Mouse (Mus musculus) heart, embryonic 11.5 days (tissue): Measurements from ENCODE around the gene Pla2g4a. TPM values are rescaled to one million over a fixed set of nuclear protein-coding genes. Genes with fewer than 3 reads are reported as not detected.
A peak's percentile ranks its signal among the peaks of the same experiment; 100 is the strongest.

ENCODE experiments used
- ATAC-seq: fragments of 200-750 bp; cut with Nextera tagmentation; replicated peaks from 2 replicates; pipeline ENCODE4 v1.8.0; 2017; ENCODE audit warnings: moderate library complexity; ENCODE audit not compliant: insufficient number of reproducible peaks, low FRiP score, low TSS enrichment
- H3K27ac ChIP-seq: fragments of 300-500 bp; sonication (generic); 2 replicates; pipeline ENCODE4 v1.5.1; 2014; ENCODE audit warnings: mild to moderate bottlenecking, low read depth, low read length
- H3K27me3 ChIP-seq: fragments of 300-500 bp; sonication (generic); 2 replicates; pipeline ENCODE4 v1.6.1; 2014; ENCODE audit warnings: mild to moderate bottlenecking, low read length, mixed read lengths; ENCODE audit not compliant: control insufficient read depth, insufficient read depth
- H3K36me3 ChIP-seq: fragments of 300-500 bp; sonication (generic); 2 replicates; pipeline ENCODE4 v1.6.1; 2014; ENCODE audit warnings: mild to moderate bottlenecking, low read length, moderate library complexity, mixed read lengths; ENCODE audit not compliant: control insufficient read depth, insufficient read depth
- H3K4me1 ChIP-seq: fragments of 300-500 bp; sonication (generic); 2 replicates; pipeline ENCODE4 v1.6.1; 2014; ENCODE audit warnings: low read length; ENCODE audit not compliant: control insufficient read depth, insufficient read depth
- H3K4me2 ChIP-seq: fragments of 300-500 bp; sonication (generic); 2 replicates; pipeline ENCODE4 v1.6.1; 2014; ENCODE audit warnings: mild to moderate bottlenecking, moderate library complexity
- H3K4me3 ChIP-seq: fragments of 300-500 bp; sonication (generic); 2 replicates; pipeline ENCODE4 v1.5.1; 2014; ENCODE audit warnings: low read depth, low read length
- H3K9ac ChIP-seq: fragments of 300-500 bp; sonication (generic); 2 replicates; pipeline ENCODE4 v1.6.1; 2014; ENCODE audit warnings: mild to moderate bottlenecking, low read depth, low read length, moderate library complexity
- H3K9me3 ChIP-seq: fragments of 300-500 bp; sonication (generic); replicated peaks from 2 replicates; pipeline ENCODE4 v1.6.1; 2016; ENCODE audit warnings: low read length; ENCODE audit not compliant: control insufficient read depth
- WGBS: fragments of 180-500 bp; shearing (Covaris S2); extraction: QIAGEN DNeasy Blood & Tissue Kit; methylation state at CpG from one replicate; pipeline ENCODE4 v1.1.7; 2014; ENCODE audit not compliant: insufficient replicate concordance; 5-methylcytosine and 5-hydroxymethylcytosine counted together
- polyA plus RNA-seq: library from polyadenylated mRNA; unstranded; fragments of >200 nt; fragmentation: Nextera tagmentation; extraction: Ambion mirVana; gene quantifications from 2 replicates; pipeline ENCODE4 v1.2.1, GENCODE M21; 2014

Gene Pla2g4a
- 7.1 and 8.3 TPM in 2 replicates for polyA plus RNA-seq

- WGBS, result 13% methylated on average over 15 of the region's 15 CpGs
These were observed at the start of gene Pla2g4a for GRCm38 (mm10) chr1:149960734-149961424. Gene Pla2g4a (minus strand): TSS chr1:149961290.

GRCm38 (mm10) chr1:150010629-150010979 is 49.5 kb upstream of the Pla2g4a start:
- ATAC-seq, result no peak
- Histone ChIP-seq H3K9me3 (no peaks in the 10 kb centered on the region), H3K4me1 (no peaks in the 10 kb centered on the region), H3K9ac (no peak overlapping the region), H3K36me3 (no peaks in the 10 kb centered on the region), H3K27ac (no peak overlapping the region), H3K4me3 (no peak overlapping the region), H3K4me2 (no peak overlapping the region), H3K27me3 (no peaks in the 10 kb centered on the region)
- WGBS, result 64% methylated on average over 4 of the region's 4 CpGs

More at GRCm38 (mm10) chr1:149960734-149961424, at the start of gene Pla2g4a:
- ATAC-seq, result peak; percentile 71
- Histone ChIP-seq H3K9ac (peak within 1 kb of the TSS; percentile 68), H3K4me2 (peak within 1 kb of the TSS; percentile 77), H3K36me3 (no peaks in the 10 kb centered on the region), H3K27me3 (no peaks in the 10 kb centered on the region), H3K9me3 (no peaks in the 10 kb centered on the region), H3K27ac (0 out of 2 replicates have a peak within 1 kb of the TSS, but pooled peaks have one; percentile 29), H3K4me3 (peak within 1 kb of the TSS; percentile 52), H3K4me1 (no peaks in the 10 kb centered on the region)

- WGBS, result 82% methylated on average over 18 of the region's 18 CpGs
- Histone ChIP-seq H3K9me3 (no peaks in the 10 kb centered on the region), H3K27me3 (no peaks in the 10 kb centered on the region), H3K4me3 (no peak overlapping the region), H3K9ac (no peak overlapping the region), H3K4me2 (no peak overlapping the region), H3K4me1 (no peaks in the 10 kb centered on the region), H3K27ac (no peak overlapping the region), H3K36me3 (no peaks in the 10 kb centered on the region)
- no peak for ATAC-seq
These were observed 49.0 kb upstream of the Pla2g4a start for GRCm38 (mm10) chr1:150009968-150010628.

GRCm38 (mm10) chr1:150009134-150009533 is 48.0 kb upstream of the Pla2g4a start:
- no peak overlapping the region for H3K27ac ChIP-seq
- 91% methylated on average over 9 of the region's 9 CpGs for WGBS
- no peak overlapping the region for H3K9ac ChIP-seq
- H3K27me3 ChIP-seq, result no peaks in the 10 kb centered on the region
- H3K9me3 ChIP-seq, result no peaks in the 10 kb centered on the region
- H3K36me3 ChIP-seq, result no peaks in the 10 kb centered on the region
- no peak overlapping the region for H3K4me3 ChIP-seq
- H3K4me2 ChIP-seq, result no peak overlapping the region
- ATAC-seq, result no peak
- no peaks in the 10 kb centered on the region for H3K4me1 ChIP-seq

- Histone ChIP-seq H3K9me3 (no peaks in the 10 kb centered on the region), H3K4me1 (no peaks in the 10 kb centered on the region), H3K4me3 (no peak overlapping the region), H3K27me3 (no peaks in the 10 kb centered on the region), H3K36me3 (no peaks in the 10 kb centered on the region), H3K4me2 (no peak overlapping the region), H3K27ac (no peak overlapping the region), H3K9ac (no peak overlapping the region)
- 64% methylated on average over 1 of the region's 1 CpGs for WGBS
- ATAC-seq, result no peak
These were observed 14.5 kb upstream of the Pla2g4a start for GRCm38 (mm10) chr1:149975626-149976025.

- no peaks in the 10 kb centered on the region for H3K4me1 ChIP-seq
- H3K36me3 ChIP-seq, result no peaks in the 10 kb centered on the region
- H3K27me3 ChIP-seq, result no peaks in the 10 kb centered on the region
- no peak overlapping the region for H3K27ac ChIP-seq
- no peaks in the 10 kb centered on the region for H3K9me3 ChIP-seq
- no peak overlapping the region for H3K9ac ChIP-seq
- no peak for ATAC-seq
- no peak overlapping the region for H3K4me2 ChIP-seq
- WGBS, result 63% methylated on average over 1 of the region's 1 CpGs
- H3K4me3 ChIP-seq, result no peak overlapping the region
These were observed 4.7 kb upstream of the Pla2g4a start for GRCm38 (mm10) chr1:149965826-149966225.

GRCm38 (mm10) chr1:149961425-149962303 is 574 bp upstream of the Pla2g4a start:
- Histone ChIP-seq H3K4me3 (peak overlapping the region; percentile 52), H3K27me3 (no peaks in the 10 kb centered on the region), H3K9ac (peak overlapping the region; percentile 68), H3K36me3 (no peaks in the 10 kb centered on the region), H3K27ac (no peak overlapping the region), H3K4me1 (no peaks in the 10 kb centered on the region), H3K4me2 (peak overlapping the region; percentile 77), H3K9me3 (no peaks in the 10 kb centered on the region)
- no peak; the same call in 1 of the 2 replicates for ATAC-seq
- 62% methylated on average over 9 of the region's 9 CpGs for WGBS

- Histone ChIP-seq H3K9ac (no peak overlapping the region), H3K27me3 (no peaks in the 10 kb centered on the region), H3K4me2 (peak overlapping the region; percentile 77), H3K27ac (no peak overlapping the region), H3K9me3 (no peaks in the 10 kb centered on the region), H3K4me1 (no peaks in the 10 kb centered on the region), H3K36me3 (no peaks in the 10 kb centered on the region), H3K4me3 (no peak overlapping the region; the same call in 1 of the 2 replicates)
- ATAC-seq, result no peak
- WGBS, result 87% methylated on average over 4 of the region's 4 CpGs
These were observed 839 bp downstream of the Pla2g4a start for GRCm38 (mm10) chr1:149960251-149960650.
